Mouse (Mus musculus) neural tube, embryonic 13.5 days (tissue): ENCODE data around the gene Rsrp1. TPM values are rescaled to one million over a fixed set of nuclear protein-coding genes. Genes with fewer than 3 reads are reported as not detected.

Experiments
- polyA plus RNA-seq: library from polyadenylated mRNA; unstranded; fragments of >200 nt; fragmentation: Nextera tagmentation; extraction: Ambion mirVana; gene quantifications from 2 replicates; pipeline ENCODE4 v1.2.1, GENCODE M21; 2015

The Rsrp1 gene
- polyA plus RNA-seq, 1 experiment from 2014 or later = 485 TPM

Other genes with a start within 250 kb of the Rsrp1 start
- 5.3 and 5.7 TPM in 2 replicates for gene Man1c1, start 219.3 kb upstream of the Rsrp1 start, polyA plus RNA-seq
- 3.6 and 4.9 TPM in 2 replicates for gene Ldlrap1, start 155.6 kb upstream of the Rsrp1 start, polyA plus RNA-seq
- 101 and 113 TPM in 2 replicates for gene Maco1, start 70.2 kb upstream of the Rsrp1 start, polyA plus RNA-seq
- 1.5 and 2.0 TPM in 2 replicates for gene Rhd, start 59.1 kb upstream of the Rsrp1 start, polyA plus RNA-seq
- gene Tmem50a, start 8.6 kb upstream of the Rsrp1 start, polyA plus RNA-seq = 224 and 230 TPM in 2 replicates
- 76.8 and 82.1 TPM in 2 replicates for gene Syf2, start 7.3 kb downstream of the Rsrp1 start, polyA plus RNA-seq
- 1.7 and 1.9 TPM in 2 replicates for gene Runx3, start 197.1 kb downstream of the Rsrp1 start, polyA plus RNA-seq